Mouse (Mus musculus) liver, adult 2 months (tissue): ENCODE measurements around the gene Rhbdd1.

Experiments
- CTCF ChIP-seq: fragments of 200-500 bp; IDR thresholded peaks from 2 replicates; pipeline ENCODE4 v1.5.1; 2011; ENCODE audit warnings: low read depth, low read length, control low read depth
- POLR2A ChIP-seq: fragments of 200-500 bp; IDR thresholded peaks from 2 replicates; pipeline ENCODE4 v1.6.1; 2011; ENCODE audit warnings: low read length, control low read depth; ENCODE audit not compliant: insufficient read depth; ENCODE audit errors: extremely low read depth

DNA sequence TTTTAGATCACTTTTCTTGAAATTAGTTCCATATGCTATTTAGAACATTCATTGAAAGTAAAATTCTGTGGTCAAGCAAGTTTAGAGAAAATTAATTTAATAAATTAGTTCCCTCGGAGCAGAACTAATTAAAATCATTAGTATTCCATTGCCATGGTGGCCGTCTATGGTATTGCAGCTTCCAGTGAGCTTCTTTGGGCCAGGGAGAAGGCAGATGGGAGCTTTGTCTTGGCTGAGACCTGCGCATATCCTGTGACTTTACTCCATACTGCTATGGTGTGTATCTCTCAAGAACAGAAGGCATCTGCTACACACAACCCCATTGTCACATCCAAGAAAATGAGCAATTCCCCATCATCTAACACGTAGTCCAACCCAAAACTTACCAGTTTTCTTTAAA, 65.7 kb downstream of the Rhbdd1 start:
- TF ChIP-seq CTCF, result no peak
- TF ChIP-seq POLR2A, result no peak
